Mouse (Mus musculus): ENCODE measurements around the gene Bend7. TPM values are rescaled to one million over a fixed set of nuclear protein-coding genes. Genes with fewer than 3 reads are reported as not detected.

Gene Bend7
- total and polyA plus RNA-seq, 3 experiments, result not detected

DNA sequence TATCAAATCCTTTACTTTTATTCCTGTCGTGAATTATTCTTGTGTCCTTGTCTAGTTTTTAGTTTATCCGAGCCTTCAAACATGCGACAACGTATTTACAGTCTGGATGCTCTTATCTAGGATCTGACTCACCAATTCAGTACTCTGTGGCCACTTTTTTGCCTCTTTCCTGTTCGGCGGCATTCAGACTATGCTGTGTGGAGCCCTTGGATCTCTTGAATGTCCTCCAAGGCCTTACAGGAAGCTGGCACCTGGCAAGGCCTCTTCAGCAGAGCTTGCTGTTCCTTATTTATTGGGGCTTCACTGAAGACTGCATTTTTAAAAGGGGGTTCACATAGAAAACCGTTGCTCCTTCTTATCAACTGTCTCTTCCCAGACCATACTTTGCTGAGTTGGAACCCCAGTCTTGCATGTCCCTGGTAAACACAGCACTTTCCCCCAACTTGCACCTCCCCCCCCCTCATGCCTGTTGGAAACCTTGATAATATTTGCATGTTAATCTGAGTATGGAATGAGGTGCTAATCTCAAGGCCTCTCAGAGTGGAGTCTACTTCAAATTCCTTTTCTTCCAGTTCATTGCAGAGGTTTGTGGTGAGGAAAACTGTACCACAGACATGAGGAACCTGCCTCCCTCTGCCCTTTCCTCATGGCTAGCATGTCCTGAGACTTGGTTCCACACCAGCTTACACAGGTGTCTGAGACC lies 18.6 kb downstream of the Bend7 start:
- Histone ChIP-seq H3K4me1 (ENCODE audit: control insufficient read depth in 1 of 2, insufficient read depth in 2 of 2) (peaks cover 0 to 12% of the 10 kb centered on the region in 2 experiments; a peak in 2 of 4 replicates), H3K27me3 (replicated peaks) (no peaks in the 10 kb centered on the region), H3K4me2 (ENCODE audit: insufficient read depth, low read depth, poor library complexity, severe bottlenecking) (no peak overlapping the region), H3K27ac (ENCODE audit: insufficient read depth, low read depth) (no peak overlapping the region), H3K4me3 (replicated peaks in 1 of 3; ENCODE audit: low read depth in 2 of 3, low read length in 2 of 3, poor library complexity in 1 of 3) (no peak overlapping the region), H3K9me3 (replicated peaks; ENCODE audit: low read length) (no peaks in the 10 kb centered on the region), H3K36me3 (replicated peaks in 1 of 2; ENCODE audit: control insufficient read depth in 1 of 2, insufficient read depth in 1 of 2, low read length in 1 of 2) (no peaks in the 10 kb centered on the region), H3K9ac (ENCODE audit: insufficient read depth, low read depth) (no peak overlapping the region), H3K79me2 (replicated peaks; ENCODE audit: control insufficient read depth, extremely low read depth, insufficient read depth, poor library complexity, severe bottlenecking) (no peaks in the 10 kb centered on the region)
- dilution Hi-C loops (cut with MboI; ENCODE audit: extremely low pct_ligation_motif_present, extremely low pct_unique_long_range_greater_than_20kb, low sequenced_read_pairs) (no loop called here), in situ Hi-C loops (cut with MboI; ENCODE audit: low pct_ligation_motif_present, low pct_unique_long_range_greater_than_20kb, low sequenced_read_pairs) (no loop called here)
- TF ChIP-seq BHLHE40 (IDR thresholded peaks at IDR 0.05; ENCODE audit: low read depth, low read length), result no peak
- TF ChIP-seq CHD1 (IDR thresholded peaks at IDR 0.05; ENCODE audit: low read depth, low read length), result no peak
- TF ChIP-seq MAFK (IDR thresholded peaks at IDR 0.05; ENCODE audit: insufficient replicate concordance, low read length), result no peak
- no peak for TF ChIP-seq SMC3 (IDR thresholded peaks at IDR 0.05; ENCODE audit: low read depth, low read length)
- no peak for TF ChIP-seq ZNF384 (IDR thresholded peaks at IDR 0.05; ENCODE audit: low read depth, low read length)
- no peak for TF ChIP-seq ZKSCAN1 (IDR thresholded peaks at IDR 0.05; ENCODE audit: borderline replicate concordance, low read depth, low read length)
- no peak for TF ChIP-seq EP300 (IDR thresholded peaks at IDR 0.05; ENCODE audit: low read length)
- DNase-seq (ENCODE audit: extremely low read depth), result no peak

GRCm38 (mm10) chr2:4736798-4737155 lies 19.1 kb downstream of the Bend7 start:
- Histone ChIP-seq H3K27ac (ENCODE audit: insufficient read depth, low read depth) (no peak overlapping the region), H3K79me2 (replicated peaks; ENCODE audit: control insufficient read depth, extremely low read depth, insufficient read depth, poor library complexity, severe bottlenecking) (no peaks in the 10 kb centered on the region), H3K4me1 (ENCODE audit: control insufficient read depth in 1 of 2, insufficient read depth in 2 of 2) (peaks cover 0 to 7% of the 10 kb centered on the region in 2 experiments; a peak in 2 of 4 replicates), H3K4me3 (replicated peaks in 1 of 3; ENCODE audit: low read depth in 2 of 3, low read length in 2 of 3, poor library complexity in 1 of 3) (no peak overlapping the region), H3K4me2 (ENCODE audit: insufficient read depth, low read depth, poor library complexity, severe bottlenecking) (no peak overlapping the region), H3K9ac (ENCODE audit: insufficient read depth, low read depth) (no peak overlapping the region), H3K9me3 (replicated peaks; ENCODE audit: low read length) (no peaks in the 10 kb centered on the region), H3K36me3 (replicated peaks in 1 of 2; ENCODE audit: control insufficient read depth in 1 of 2, insufficient read depth in 1 of 2, low read length in 1 of 2) (no peaks in the 10 kb centered on the region), H3K27me3 (replicated peaks) (no peaks in the 10 kb centered on the region)
- dilution Hi-C loops (cut with MboI; ENCODE audit: extremely low pct_ligation_motif_present, extremely low pct_unique_long_range_greater_than_20kb, low sequenced_read_pairs) (no loop called here), in situ Hi-C loops (cut with MboI; ENCODE audit: low pct_ligation_motif_present, low pct_unique_long_range_greater_than_20kb, low sequenced_read_pairs) (no loop called here)
- TF ChIP-seq SIN3A (IDR thresholded peaks at IDR 0.05; ENCODE audit: low read length) (no peak), USF1 (IDR thresholded peaks at IDR 0.05; ENCODE audit: low read depth, low read length) (no peak), GABPA (IDR thresholded peaks at IDR 0.05; ENCODE audit: insufficient replicate concordance, low read depth, low read length) (no peak), MXI1 (IDR thresholded peaks at IDR 0.05; ENCODE audit: low read depth, low read length) (no peak), RAD21 (IDR thresholded peaks at IDR 0.05; ENCODE audit: low read depth, low read length) (no peak), POLR2A (IDR thresholded peaks at IDR 0.05; ENCODE audit: low read depth, low read length) (no peak), IRF4 (IDR thresholded peaks at IDR 0.05; ENCODE audit: low read depth, low read length) (no peak), TCF12 (IDR thresholded peaks at IDR 0.05; ENCODE audit: low read depth, low read length) (no peak), ZC3H11A (IDR thresholded peaks at IDR 0.05; ENCODE audit: low read depth, low read length) (no peak), ZKSCAN1 (IDR thresholded peaks at IDR 0.05; ENCODE audit: borderline replicate concordance, low read depth, low read length) (no peak), SMC3 (IDR thresholded peaks at IDR 0.05; ENCODE audit: low read depth, low read length) (no peak), HCFC1 (IDR thresholded peaks at IDR 0.05; ENCODE audit: low read depth, low read length) (no peak), ZNF384 (IDR thresholded peaks at IDR 0.05; ENCODE audit: low read depth, low read length) (no peak), JUND (conservative IDR thresholded peaks at IDR 0.05; ENCODE audit: low read depth, low read length) (no peak), ELF1 (IDR thresholded peaks at IDR 0.05; ENCODE audit: low read depth, low read length) (no peak)
- no peak for DNase-seq (ENCODE audit: extremely low read depth)
